Mouse (Mus musculus) brown adipose tissue, adult 24 weeks (tissue): Measurements from ENCODE around the gene Btbd35f1. TPM values are rescaled to one million over a fixed set of nuclear protein-coding genes. Genes with fewer than 3 reads are reported as not detected.
"Not testable (repeated sequence)": the region's sequence is repeated elsewhere in the genome, so short reads cannot be mapped to it uniquely, and the experiment has no call there.

Source experiments
- H3K27ac ChIP-seq: fragments of 200-500 bp; replicated peaks from 2 replicates; pipeline ENCODE4 v1.5.1; 2012; ENCODE audit warnings: low read depth, mild to moderate bottlenecking, low read length
- H3K4me1 ChIP-seq: fragments of 200-500 bp; 2 replicates; pipeline ENCODE4 v1.6.1; 2012; ENCODE audit warnings: low read length, mixed read lengths; ENCODE audit not compliant: control insufficient read depth, insufficient read depth, insufficient read length
- H3K4me3 ChIP-seq: fragments of 200-500 bp; 2 replicates; pipeline ENCODE4 v1.5.1; 2012; ENCODE audit warnings: low read depth, mild to moderate bottlenecking, low read length, moderate library complexity; ENCODE audit not compliant: insufficient read depth
- polyA plus RNA-seq: library from polyadenylated mRNA; stranded (reverse); fragments of >200 nt; gene quantifications from 2 replicates; pipeline ENCODE4 v1.2.4, GENCODE M21; 2012; ENCODE audit not compliant: missing spikeins, insufficient read depth, insufficient read length

Gene Btbd35f1
- polyA plus RNA-seq: not detected in 2 replicates

DNA sequence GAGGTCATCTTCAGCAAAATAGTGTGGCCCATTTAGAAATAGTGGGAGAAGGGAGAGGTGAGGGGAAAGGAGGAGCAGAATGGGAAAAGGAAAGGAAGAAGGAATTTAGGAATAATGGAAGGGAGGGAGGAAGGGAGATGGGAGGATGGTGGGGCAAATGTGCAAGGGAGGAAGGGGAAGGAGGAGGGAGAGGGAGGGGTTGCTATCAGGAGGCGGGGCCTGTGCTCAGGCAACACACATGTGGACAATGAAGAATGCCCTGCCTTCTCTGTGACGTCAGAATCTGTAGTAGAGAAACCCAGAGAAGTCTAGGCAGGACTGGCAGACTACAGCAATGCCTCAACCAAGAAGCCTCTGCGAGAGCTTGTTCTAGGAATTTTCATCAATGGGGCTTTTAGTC is at the start of gene Btbd35f1:
TSS of gene Btbd35f1 (plus strand) at position 301 of the 400 bp plus-strand sequence.
- not testable (repeated sequence) for H3K4me3 ChIP-seq, H3K27ac ChIP-seq, H3K4me1 ChIP-seq

GRCm38 (mm10) chrX:32590878-32591542 is 31.2 kb downstream of the Btbd35f1 start:
- H3K27ac ChIP-seq, H3K4me3 ChIP-seq, H3K4me1 ChIP-seq: not testable (repeated sequence)

DNA sequence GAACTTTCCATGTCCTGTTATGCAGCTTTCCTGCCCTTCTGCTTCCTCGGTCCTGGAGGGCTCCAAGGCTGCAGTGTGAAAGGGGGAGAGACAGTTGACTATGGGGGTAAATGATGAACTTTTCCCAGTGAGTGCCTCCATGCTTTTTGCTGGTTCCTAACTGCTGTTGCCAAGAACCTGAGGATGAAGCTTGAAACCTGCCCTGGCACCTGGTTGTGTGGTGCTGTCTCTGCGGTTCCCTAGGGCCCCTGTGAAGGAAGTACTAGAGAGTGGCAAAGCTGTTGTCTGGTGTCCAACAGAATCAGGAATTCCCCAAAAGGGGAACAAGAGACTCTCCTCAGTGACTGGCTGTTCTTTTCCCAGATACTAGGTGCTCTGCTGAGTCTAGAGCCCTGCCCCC is 41.2 kb downstream of the Btbd35f1 start:
- H3K27ac ChIP-seq: not testable (repeated sequence)

DNA sequence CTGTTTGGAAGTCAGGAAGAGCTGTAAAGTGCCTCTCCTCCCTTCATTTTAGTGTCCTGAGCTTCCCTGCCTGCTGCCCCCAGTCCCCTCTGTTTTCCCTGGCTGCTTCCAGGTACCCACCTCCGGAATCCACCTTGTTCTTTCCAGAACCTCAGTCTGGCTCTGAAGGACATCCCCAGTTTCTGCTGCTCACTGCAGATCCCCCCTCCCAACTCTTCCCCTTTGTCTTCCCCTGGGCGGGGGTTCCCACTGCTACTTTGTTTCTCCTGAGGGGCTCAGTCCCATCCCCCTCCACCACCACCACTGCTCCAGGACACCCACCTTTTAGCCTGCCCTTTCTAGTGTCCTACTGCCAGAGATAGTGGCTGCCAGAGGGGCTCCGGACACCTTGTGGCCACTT is 41.6 kb downstream of the Btbd35f1 start:
- H3K27ac ChIP-seq, H3K4me3 ChIP-seq, H3K4me1 ChIP-seq: not testable (repeated sequence)

More for the DNA sequence above, 41.2 kb downstream of the Btbd35f1 start:
- H3K4me1 ChIP-seq, H3K4me3 ChIP-seq: not testable (repeated sequence)

Other genes starting within 250 kb of the Btbd35f1 start
- not detected in 2 replicates for gene Gm5926, start 90.7 kb downstream of the Btbd35f1 start, polyA plus RNA-seq
- not detected in 2 replicates for gene Btbd35f21, start 166.1 kb downstream of the Btbd35f1 start, polyA plus RNA-seq